Mouse (Mus musculus) brown adipose tissue, adult 24 weeks (tissue): ENCODE results near the gene Psmb11. TPM values are rescaled to one million over a fixed set of nuclear protein-coding genes. Genes with fewer than 3 reads are reported as not detected.

ENCODE experiments used
- H3K27ac ChIP-seq: fragments of 200-500 bp; replicated peaks from 2 replicates; pipeline ENCODE4 v1.5.1; 2012; ENCODE audit warnings: low read depth, mild to moderate bottlenecking, low read length
- H3K4me1 ChIP-seq: fragments of 200-500 bp; 2 replicates; pipeline ENCODE4 v1.6.1; 2012; ENCODE audit warnings: low read length, mixed read lengths; ENCODE audit not compliant: control insufficient read depth, insufficient read depth, insufficient read length
- H3K4me3 ChIP-seq: fragments of 200-500 bp; 2 replicates; pipeline ENCODE4 v1.5.1; 2012; ENCODE audit warnings: low read depth, mild to moderate bottlenecking, low read length, moderate library complexity; ENCODE audit not compliant: insufficient read depth
- polyA plus RNA-seq: library from polyadenylated mRNA; stranded (reverse); fragments of >200 nt; gene quantifications from 2 replicates; pipeline ENCODE4 v1.2.4, GENCODE M21; 2012; ENCODE audit not compliant: missing spikeins, insufficient read depth, insufficient read length

Gene Psmb11
- not detected in 2 replicates for polyA plus RNA-seq

GRCm38 (mm10) chr14:54621133-54621532 lies at the start of gene Psmb11:
Gene Psmb11 (plus strand): TSS chr14:54621433.
- no peak within 1 kb of the TSS for H3K4me3 ChIP-seq

DNA sequence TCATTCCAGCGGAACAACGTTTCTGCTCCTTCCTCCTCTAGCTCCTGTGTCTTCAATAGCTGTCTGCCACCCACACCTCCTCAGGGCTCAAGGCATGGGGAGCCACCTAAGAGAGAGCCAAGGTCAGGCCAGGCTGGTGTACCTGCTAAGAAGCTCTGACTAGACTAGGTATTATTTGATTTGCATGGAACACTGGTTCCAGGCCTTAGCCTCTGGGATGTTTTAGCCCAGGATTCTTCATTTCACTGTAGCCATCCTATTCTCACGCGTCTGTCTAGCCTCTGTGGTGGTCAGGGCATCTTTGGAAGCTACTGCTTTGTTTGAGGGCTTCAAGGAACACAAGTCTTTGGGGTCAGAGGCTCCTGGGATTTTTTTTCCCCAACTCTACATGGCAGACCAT lies 49.1 kb upstream of the Psmb11 start:
- Histone ChIP-seq H3K4me1 (no peaks in the 10 kb centered on the region; the same call in 1 of the 2 replicates), H3K27ac (peak overlapping the region; percentile 38; the same call in 1 of the 2 replicates), H3K4me3 (no peak overlapping the region)

More at GRCm38 (mm10) chr14:54621133-54621532, at the start of gene Psmb11:
- Histone ChIP-seq H3K27ac (no peak within 1 kb of the TSS), H3K4me1 (peaks cover 7% of the 10 kb centered on the region)

GRCm38 (mm10) chr14:54572790-54573736 lies 48.2 kb upstream of the Psmb11 start:
- Histone ChIP-seq H3K27ac (peak overlapping the region; percentile 63), H3K4me3 (peak overlapping the region; percentile 31; the same call in 1 of the 2 replicates), H3K4me1 (no peaks in the 10 kb centered on the region; the same call in 1 of the 2 replicates)

DNA sequence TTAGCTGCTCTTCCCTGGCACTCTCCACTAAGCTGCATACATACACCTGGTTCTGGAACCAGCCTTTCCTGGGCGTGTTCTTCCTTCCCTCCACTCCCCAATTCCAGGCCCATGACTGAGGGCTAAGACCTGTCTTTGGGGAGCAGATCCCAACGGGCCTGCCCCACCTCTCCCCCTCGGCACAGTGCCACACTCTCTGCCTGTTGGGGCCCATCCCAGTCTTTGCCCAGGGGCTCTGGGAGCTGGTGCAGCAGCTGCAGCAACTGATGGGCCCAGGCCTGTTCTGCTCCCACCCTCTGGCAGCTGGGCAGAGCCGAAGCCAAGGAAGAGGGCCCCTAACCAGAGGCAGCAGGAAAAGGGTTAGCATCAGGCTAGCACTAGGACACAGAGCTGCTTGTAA lies 47.0 kb upstream of the Psmb11 start:
- Histone ChIP-seq H3K4me3 (peak overlapping the region; percentile 31), H3K27ac (0 out of 2 replicates have a peak overlapping the region, but pooled peaks have one; percentile 29), H3K4me1 (no peaks in the 10 kb centered on the region; the same call in 1 of the 2 replicates)

- peak overlapping the region; percentile 29; the same call in 1 of the 2 replicates for H3K27ac ChIP-seq
- peak overlapping the region; percentile 67 for H3K4me3 ChIP-seq
- no peaks in the 10 kb centered on the region; the same call in 1 of the 2 replicates for H3K4me1 ChIP-seq
Measured at GRCm38 (mm10) chr14:54575031-54575430, 46.2 kb upstream of the Psmb11 start.

GRCm38 (mm10) chr14:54575631-54576030 lies 45.6 kb upstream of the Psmb11 start:
- H3K4me1 ChIP-seq, result no peaks in the 10 kb centered on the region; the same call in 1 of the 2 replicates
- H3K27ac ChIP-seq, result peak overlapping the region; percentile 36
- peak overlapping the region; percentile 67 for H3K4me3 ChIP-seq

DNA sequence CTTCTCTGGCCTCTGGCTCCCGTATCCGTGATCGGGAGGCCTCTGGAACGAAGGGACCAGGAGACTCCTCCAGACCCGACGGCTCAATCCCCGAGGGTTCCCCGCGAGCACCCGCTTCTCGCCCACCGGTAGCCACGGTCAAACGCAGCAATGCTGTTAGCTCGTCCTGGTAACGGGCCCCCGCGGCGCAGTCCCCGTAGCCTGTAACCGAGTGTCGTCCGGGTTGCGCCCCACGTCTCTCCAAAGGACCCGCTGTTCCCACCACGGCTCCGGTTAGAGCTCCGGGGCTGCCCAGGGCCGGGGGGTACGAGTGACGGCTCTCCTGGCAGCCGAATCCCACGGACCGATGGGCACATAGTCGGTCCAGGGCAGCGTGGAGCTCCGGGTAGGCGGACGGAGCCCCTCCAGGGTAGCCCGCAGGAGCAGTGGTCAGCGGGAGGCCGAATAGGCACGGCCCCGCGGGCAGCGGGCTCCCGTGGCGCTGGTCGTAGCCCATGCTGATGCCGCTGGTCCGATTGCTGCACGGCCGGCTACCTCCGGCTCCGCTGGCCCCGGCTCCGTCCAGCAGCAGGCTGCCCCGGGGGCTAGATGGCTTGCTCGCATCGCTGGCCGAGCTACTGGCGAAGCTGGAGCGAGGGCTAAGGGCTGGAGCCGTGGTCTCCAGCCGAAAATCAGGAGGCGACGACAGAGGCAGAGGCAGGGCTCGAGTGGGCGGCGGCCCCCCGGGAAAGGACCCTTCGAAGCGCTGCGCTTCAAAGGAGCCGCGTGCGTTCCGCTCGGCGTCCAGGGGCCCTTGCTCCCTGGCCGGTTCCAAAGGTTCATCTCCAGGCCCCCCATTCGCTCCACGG lies 44.8 kb upstream of the Psmb11 start:
- no peaks in the 10 kb centered on the region; the same call in 1 of the 2 replicates for H3K4me1 ChIP-seq
- H3K4me3 ChIP-seq, result peak overlapping the region; percentile 67
- peak overlapping the region; percentile 36 for H3K27ac ChIP-seq

GRCm38 (mm10) chr14:54577089-54577982 lies 43.9 kb upstream of the Psmb11 start, which contains the start of gene Ajuba:
Gene Ajuba (minus strand): TSS chr14:54577558.
- peak within 1 kb of the TSS; percentile 84 for H3K27ac ChIP-seq
- peak within 1 kb of the TSS; percentile 67 for H3K4me3 ChIP-seq
- H3K4me1 ChIP-seq, result no peaks in the 10 kb centered on the region; the same call in 1 of the 2 replicates

DNA sequence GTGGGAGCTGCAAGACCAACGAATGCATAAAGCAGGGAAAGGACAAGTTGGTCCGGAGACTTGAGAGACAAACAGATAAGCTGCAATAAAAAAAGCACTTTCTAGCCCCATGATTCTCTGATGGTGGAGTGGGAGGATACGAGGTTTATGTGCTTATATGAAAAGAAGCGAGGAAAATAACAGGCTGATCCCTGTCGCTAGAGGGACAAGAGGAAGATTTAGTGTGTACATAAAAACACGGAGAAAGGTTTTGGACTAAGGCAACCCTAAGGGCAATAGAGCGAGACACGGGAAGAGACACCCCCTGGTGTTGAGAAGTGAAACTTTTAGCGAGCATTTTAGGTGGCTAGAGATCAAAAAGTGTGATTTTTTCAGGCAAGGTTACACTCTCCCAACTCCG lies 43.2 kb upstream of the Psmb11 start:
- H3K4me3 ChIP-seq, result peak overlapping the region; percentile 67
- H3K4me1 ChIP-seq, result no peaks in the 10 kb centered on the region; the same call in 1 of the 2 replicates
- H3K27ac ChIP-seq, result peak overlapping the region; percentile 84

DNA sequence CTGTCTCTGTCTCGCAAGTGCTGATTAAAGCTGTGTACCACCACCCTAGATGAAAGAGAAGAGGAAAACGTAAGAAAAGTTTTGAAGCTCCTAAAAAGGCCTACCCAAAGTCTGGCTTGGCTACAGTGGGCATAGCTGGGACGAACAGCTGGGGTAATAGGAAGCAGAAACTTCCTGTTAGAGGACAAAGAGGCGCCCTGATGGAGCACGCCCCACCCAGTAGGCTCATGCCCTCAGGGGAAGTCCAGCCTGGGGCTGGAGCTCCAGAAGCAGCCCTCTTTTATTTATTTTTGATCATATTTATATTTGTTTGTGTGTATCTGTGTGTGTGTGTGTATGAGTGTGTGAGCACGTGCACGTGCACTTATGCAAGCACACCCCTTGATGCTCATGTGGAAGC lies 41.6 kb upstream of the Psmb11 start:
- no peak overlapping the region for H3K4me3 ChIP-seq
- no peaks in the 10 kb centered on the region for H3K4me1 ChIP-seq
- H3K27ac ChIP-seq, result no peak overlapping the region

DNA sequence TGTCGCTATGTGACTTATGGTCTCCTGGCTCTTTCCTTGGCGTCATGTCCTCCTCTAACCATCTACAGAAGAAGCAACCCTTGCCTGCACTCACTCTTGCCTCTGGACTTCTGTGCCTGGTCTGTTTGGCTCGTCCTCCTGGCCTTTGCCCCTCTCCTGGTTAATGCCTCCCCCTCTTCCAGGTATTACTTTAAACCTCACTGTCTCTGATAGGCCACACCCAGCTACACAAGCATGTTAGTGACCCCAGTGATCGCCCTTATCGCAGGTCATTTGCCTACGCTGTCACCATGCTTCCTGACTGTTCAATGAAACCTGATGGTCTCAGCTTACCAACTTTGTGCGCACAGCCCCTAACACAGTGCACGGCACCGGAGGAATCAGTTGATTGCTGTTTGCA lies 38.7 kb upstream of the Psmb11 start:
- no peak overlapping the region for H3K27ac ChIP-seq
- no peaks in the 10 kb centered on the region for H3K4me1 ChIP-seq
- H3K4me3 ChIP-seq, result no peak overlapping the region

DNA sequence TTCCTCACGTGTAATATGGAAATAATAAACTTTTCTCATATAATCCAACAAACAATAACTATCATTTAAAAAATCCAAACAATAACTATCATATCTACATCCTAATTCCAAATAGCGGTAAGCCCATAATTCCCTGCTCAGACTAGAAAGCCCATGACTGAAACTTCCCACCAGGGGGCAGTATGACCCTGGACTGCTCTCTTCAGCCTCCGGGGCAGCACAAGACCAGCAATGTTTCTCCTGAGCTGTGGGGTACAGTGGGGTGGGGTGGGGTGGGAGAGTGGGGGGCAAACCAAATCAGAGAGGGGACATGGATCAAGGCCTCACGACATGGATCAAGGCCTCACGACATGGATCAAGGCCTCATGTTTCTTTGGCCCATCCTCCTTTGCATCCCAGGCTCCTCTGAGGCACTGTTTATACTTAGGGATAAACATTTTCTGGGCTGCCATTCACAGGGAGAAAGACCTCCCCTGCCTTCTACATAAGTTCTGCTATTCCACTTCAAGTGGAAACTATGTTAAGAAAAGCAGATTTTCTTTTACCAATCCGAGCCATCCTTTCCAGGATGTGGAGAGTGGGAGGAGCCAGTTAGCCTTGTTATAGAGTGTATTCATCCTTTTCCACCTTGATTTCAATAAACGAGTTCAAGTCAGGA lies 37.4 kb upstream of the Psmb11 start:
- no peak overlapping the region for H3K4me3 ChIP-seq
- no peaks in the 10 kb centered on the region for H3K4me1 ChIP-seq

GRCm38 (mm10) chr14:54591056-54591455 lies 30.2 kb upstream of the Psmb11 start:
- Histone ChIP-seq H3K4me3 (no peak overlapping the region), H3K4me1 (0 out of 2 replicates have a peak, but pooled peaks cover 2% of the 10 kb centered on the region), H3K27ac (no peak overlapping the region)

More for the DNA sequence above, 37.4 kb upstream of the Psmb11 start:
- H3K27ac ChIP-seq, result no peak overlapping the region
